Mouse (Mus musculus) fat pad, adult 2 months (tissue): ENCODE data around the gene Stim2.

Experiments used
- DNase-seq: peaks from one replicate; pipeline ENCODE4 v3.0.0-alpha.2; 2011; ENCODE audit warnings: low read depth, low spot score; ENCODE audit errors: extremely low read depth

Gene Stim2

GRCm38 (mm10) chr5:53994576-53994975, 3.7 kb upstream of the Stim2 start:
- DNase-seq, result no peak

GRCm38 (mm10) chr5:53995316-53995715, 3.0 kb upstream of the Stim2 start:
- DNase-seq, result no peak

- DNase-seq, result no peak
Measured at GRCm38 (mm10) chr5:53996822-53997221, 1.5 kb upstream of the Stim2 start.

- no peak for DNase-seq
Measured at GRCm38 (mm10) chr5:53998743-53999460, 603 bp downstream of the Stim2 start.

- no peak for DNase-seq
Measured at GRCm38 (mm10) chr5:53999461-53999770, 1.1 kb downstream of the Stim2 start.

- no peak for DNase-seq
Measured at GRCm38 (mm10) chr5:53999831-54000230, 1.5 kb downstream of the Stim2 start.

- no peak for DNase-seq
Measured at GRCm38 (mm10) chr5:54001021-54001420, 2.7 kb downstream of the Stim2 start.

GRCm38 (mm10) chr5:54005111-54005864, 7.0 kb downstream of the Stim2 start:
- DNase-seq, result no peak

GRCm38 (mm10) chr5:54005865-54006225, 7.5 kb downstream of the Stim2 start:
- DNase-seq, result no peak

- no peak for DNase-seq
Measured at GRCm38 (mm10) chr5:54006845-54007244, 8.5 kb downstream of the Stim2 start.

- DNase-seq, result no peak
Measured at GRCm38 (mm10) chr5:54007617-54008016, 9.3 kb downstream of the Stim2 start.

- DNase-seq, result no peak
Measured at GRCm38 (mm10) chr5:54013271-54013670, 15.0 kb downstream of the Stim2 start.

GRCm38 (mm10) chr5:54017143-54017542, 18.8 kb downstream of the Stim2 start:
- no peak for DNase-seq

- no peak for DNase-seq
Measured at GRCm38 (mm10) chr5:54018856-54019255, 20.6 kb downstream of the Stim2 start.

- no peak for DNase-seq
Measured at GRCm38 (mm10) chr5:54019546-54019945, 21.2 kb downstream of the Stim2 start.

GRCm38 (mm10) chr5:54024610-54025009, 26.3 kb downstream of the Stim2 start:
- DNase-seq, result no peak

GRCm38 (mm10) chr5:54025630-54026029, 27.3 kb downstream of the Stim2 start:
- no peak for DNase-seq

GRCm38 (mm10) chr5:54033217-54033616, 34.9 kb downstream of the Stim2 start:
- no peak for DNase-seq

- DNase-seq, result no peak
Measured at GRCm38 (mm10) chr5:54034680-54035079, 36.4 kb downstream of the Stim2 start.

- no peak for DNase-seq
Measured at GRCm38 (mm10) chr5:54038615-54039014, 40.3 kb downstream of the Stim2 start.

- no peak for DNase-seq
Measured at GRCm38 (mm10) chr5:54040527-54040926, 42.2 kb downstream of the Stim2 start.

- no peak for DNase-seq
Measured at GRCm38 (mm10) chr5:54042013-54042412, 43.7 kb downstream of the Stim2 start.

GRCm38 (mm10) chr5:54045523-54045922, 47.2 kb downstream of the Stim2 start:
- DNase-seq, result no peak
